Mouse (Mus musculus) spleen, adult 2 months (tissue): ENCODE measurements around the gene Erf. TPM values are rescaled to one million over a fixed set of nuclear protein-coding genes. Genes with fewer than 3 reads are reported as not detected.

Source experiments
- DNase-seq, 2 experiments: peaks; one replicate each; pipeline versions ENCODE4 v3.0.0 to v3.0.0-alpha.2; 2012 to 2021; ENCODE audit warnings: low spot score in 2 of 2, low read depth in 1 of 2
- H3K27ac ChIP-seq: fragments of 200-500 bp; 2 replicates; pipeline ENCODE4 v1.5.1; 2012; ENCODE audit warnings: low read length, inconsistent platforms; ENCODE audit not compliant: insufficient read depth
- H3K27me3 ChIP-seq: fragments of 200-500 bp; 2 replicates; pipeline ENCODE4 v1.6.1; 2012; ENCODE audit warnings: mild to moderate bottlenecking, moderate library complexity, low read length, inconsistent platforms; ENCODE audit not compliant: control insufficient read depth, insufficient read depth
- H3K36me3 ChIP-seq: fragments of 200-500 bp; 2 replicates; pipeline ENCODE4 v1.6.1; 2012; ENCODE audit warnings: mild to moderate bottlenecking, low read length, inconsistent platforms; ENCODE audit not compliant: control insufficient read depth, insufficient read depth
- H3K4me1 ChIP-seq: fragments of 200-500 bp; 2 replicates; pipeline ENCODE4 v1.6.1; 2011; ENCODE audit warnings: inconsistent platforms; ENCODE audit not compliant: control insufficient read depth, insufficient read depth, insufficient read length
- H3K4me3 ChIP-seq: fragments of 200-500 bp; 2 replicates; pipeline ENCODE4 v1.5.1; 2011; ENCODE audit warnings: mild to moderate bottlenecking, inconsistent platforms; ENCODE audit not compliant: insufficient read depth, insufficient read length; ENCODE audit errors: extremely low read depth
- CTCF ChIP-seq: fragments of 200-500 bp; IDR thresholded peaks from 2 replicates; pipeline ENCODE4 v1.5.1; 2011; ENCODE audit warnings: mild to moderate bottlenecking, inconsistent platforms; ENCODE audit not compliant: insufficient read depth, insufficient read length, insufficient replicate concordance; ENCODE audit errors: extremely low read depth
- POLR2A ChIP-seq: fragments of 200-500 bp; IDR thresholded peaks from 2 replicates; pipeline ENCODE4 v1.6.1; 2011; ENCODE audit warnings: low read depth, low read length, inconsistent platforms
- WGBS: fragments of 180-500 bp; shearing (Covaris S2); methylation state at CpG from one replicate; pipeline ENCODE4 v1.1.7; 2018; 5-methylcytosine and 5-hydroxymethylcytosine counted together
- polyA plus RNA-seq: library from polyadenylated mRNA; depleted of rRNA; stranded (reverse); fragments of >200 nt; gene quantifications from 2 replicates; pipeline ENCODE4 v1.2.3, GENCODE M21; 2012

The Erf gene
- polyA plus RNA-seq, 1 experiment, result 17.2 TPM

DNA sequence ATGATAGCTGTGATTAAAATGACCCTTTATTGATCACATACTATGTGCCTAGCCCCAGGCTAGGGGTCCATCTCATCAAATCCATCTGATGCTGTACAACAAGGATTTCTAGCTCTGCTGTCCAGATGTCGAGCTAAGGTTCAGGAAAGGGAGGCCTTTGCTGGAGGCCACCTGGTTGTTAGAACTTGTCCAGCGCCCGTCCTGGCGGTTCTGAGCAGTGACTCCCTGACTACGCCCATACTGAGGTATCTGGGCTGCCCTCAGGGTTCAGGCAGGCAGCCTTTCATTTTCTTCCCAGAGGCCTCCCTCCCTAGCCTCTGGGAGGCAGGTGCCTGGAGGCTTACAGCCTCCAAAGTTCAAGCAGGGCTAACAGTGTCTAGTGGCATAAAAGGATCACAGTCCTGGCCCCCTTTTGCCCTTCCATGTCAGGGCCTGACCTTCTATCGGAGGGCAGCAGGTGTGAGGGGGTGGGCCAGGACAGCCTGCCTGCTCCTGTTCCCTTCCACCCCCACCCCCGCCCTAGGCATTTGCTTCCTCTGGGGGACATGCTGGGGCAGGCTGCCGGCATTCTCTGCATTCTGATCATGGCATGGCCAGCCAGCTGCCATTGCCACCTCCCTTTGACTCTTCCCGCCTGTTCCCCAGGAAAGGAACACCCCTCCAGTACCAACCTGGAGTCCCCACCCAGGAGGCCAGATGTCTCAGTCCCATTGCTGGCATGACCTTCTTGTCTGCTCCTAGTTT is 25.2 kb upstream of the Erf start:
- no peak for DNase-seq
- Histone ChIP-seq H3K4me1 (peaks cover 30% of the 10 kb centered on the region), H3K36me3 (peaks cover 14% of the 10 kb centered on the region; the same call in 1 of the 2 replicates), H3K27ac (no peak overlapping the region), H3K27me3 (no peaks in the 10 kb centered on the region), H3K4me3 (no peak overlapping the region)
- TF ChIP-seq POLR2A, result no peak
- TF ChIP-seq CTCF, result no peak
- WGBS, result 89% methylated on average over 9 of the region's 9 CpGs

DNA sequence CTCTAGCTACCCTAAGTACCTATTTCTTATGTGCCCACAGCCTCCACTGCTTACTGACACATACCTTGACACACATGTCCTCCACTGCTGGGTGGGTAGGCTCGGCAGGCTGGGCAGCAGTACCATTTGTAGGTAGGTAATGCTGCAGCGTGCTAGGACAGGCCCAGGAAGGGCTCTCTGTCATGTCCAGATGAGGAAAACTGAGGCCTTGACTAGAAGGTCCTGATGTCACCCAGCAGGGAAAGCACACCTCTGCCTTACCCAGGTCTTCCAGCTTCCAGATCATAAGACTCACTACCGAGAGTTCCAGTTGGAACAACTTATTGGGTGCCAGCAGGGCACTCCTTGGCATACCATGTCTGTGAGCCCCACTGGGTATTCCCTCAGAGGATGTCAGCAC is 24.4 kb upstream of the Erf start:
- 78% methylated on average over 3 of the region's 3 CpGs for WGBS
- Histone ChIP-seq H3K4me3 (no peak overlapping the region), H3K36me3 (peaks cover 14% of the 10 kb centered on the region; the same call in 1 of the 2 replicates), H3K4me1 (peaks cover 31% of the 10 kb centered on the region), H3K27ac (peak overlapping the region; percentile 19; the same call in 1 of the 2 replicates), H3K27me3 (no peaks in the 10 kb centered on the region)
- DNase-seq, result no peak
- TF ChIP-seq POLR2A (no peak), CTCF (no peak)

DNA sequence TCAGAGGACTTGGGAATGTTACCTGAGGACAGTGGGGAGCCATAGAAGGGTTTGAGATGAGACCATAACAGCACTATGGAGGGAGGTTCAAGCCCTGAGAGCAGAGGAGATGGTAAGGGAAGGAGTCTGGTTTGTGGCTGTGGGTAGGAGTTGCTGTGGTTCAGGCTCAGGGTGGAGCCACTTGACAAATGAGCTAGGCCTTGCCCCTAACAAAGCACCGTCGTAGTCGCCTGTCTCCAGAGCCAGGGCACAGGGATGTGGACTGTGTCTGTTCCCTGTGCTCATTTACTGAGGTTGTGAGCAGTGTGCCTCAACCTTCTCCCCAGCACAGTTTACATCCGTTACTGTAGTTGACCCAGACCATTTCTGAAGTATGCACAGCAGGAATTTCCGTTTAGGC is 24.0 kb upstream of the Erf start:
- 43% methylated on average over 5 of the region's 5 CpGs for WGBS
- Histone ChIP-seq H3K4me3 (no peak overlapping the region), H3K27ac (peak overlapping the region; percentile 19), H3K36me3 (peaks cover 14% of the 10 kb centered on the region; the same call in 1 of the 2 replicates), H3K27me3 (no peaks in the 10 kb centered on the region), H3K4me1 (peaks cover 31% of the 10 kb centered on the region)
- no peak for TF ChIP-seq CTCF
- no peak for TF ChIP-seq POLR2A
- no peak for DNase-seq

DNA sequence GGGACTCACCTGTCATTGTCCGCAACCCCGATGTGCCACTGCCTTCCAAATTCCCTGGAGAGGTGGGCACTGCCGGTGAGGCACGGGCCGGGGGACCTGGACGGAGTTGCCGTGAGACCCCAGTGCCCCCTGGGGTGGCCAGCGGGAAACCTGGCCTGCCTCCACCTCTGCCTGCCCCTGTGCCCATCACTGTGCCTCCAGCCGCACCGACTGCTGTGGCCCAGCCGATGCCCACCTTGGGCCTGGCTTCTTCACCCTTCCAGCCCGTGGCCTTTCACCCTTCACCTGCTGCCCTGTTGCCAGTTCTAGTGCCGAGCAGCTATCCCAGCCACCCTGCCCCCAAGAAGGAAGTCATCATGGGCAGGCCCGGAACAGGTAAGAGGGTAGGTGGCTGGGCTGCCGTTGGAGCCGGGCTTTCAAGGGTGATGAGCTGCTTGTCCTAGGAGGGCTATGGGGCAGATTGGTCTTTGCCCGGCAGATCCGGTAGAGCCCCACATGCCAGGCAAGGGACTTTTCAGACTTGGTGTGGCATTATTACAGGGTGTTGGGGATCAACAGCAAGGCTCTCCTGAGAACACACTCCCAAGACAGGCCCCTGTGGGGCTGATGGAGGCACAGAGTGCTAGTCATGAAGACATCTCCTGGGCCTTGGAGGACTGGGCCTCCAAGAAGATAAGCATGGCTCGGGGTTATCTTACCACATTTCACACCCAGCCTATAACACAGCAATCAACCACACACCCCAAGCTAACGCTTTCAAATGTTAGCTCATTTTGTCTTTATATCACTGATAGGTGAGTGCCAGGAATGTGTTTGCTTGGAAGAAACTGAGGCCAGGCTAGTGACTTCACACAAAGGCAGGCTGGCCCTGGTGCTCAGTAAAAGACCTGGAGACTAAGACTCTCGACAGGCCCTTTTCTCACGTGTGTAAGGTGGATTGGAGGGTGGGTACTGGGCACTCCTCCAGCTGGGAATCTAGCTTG is 23.0 kb upstream of the Erf start:
- Histone ChIP-seq H3K4me3 (no peak overlapping the region), H3K4me1 (peaks cover 31% of the 10 kb centered on the region), H3K27me3 (no peaks in the 10 kb centered on the region), H3K36me3 (peaks cover 14% of the 10 kb centered on the region; the same call in 1 of the 2 replicates), H3K27ac (peak overlapping the region; percentile 23; the same call in 1 of the 2 replicates)
- TF ChIP-seq CTCF (no peak), POLR2A (no peak)
- no peak for DNase-seq
- WGBS, result 89% methylated on average over 22 of the region's 22 CpGs

DNA sequence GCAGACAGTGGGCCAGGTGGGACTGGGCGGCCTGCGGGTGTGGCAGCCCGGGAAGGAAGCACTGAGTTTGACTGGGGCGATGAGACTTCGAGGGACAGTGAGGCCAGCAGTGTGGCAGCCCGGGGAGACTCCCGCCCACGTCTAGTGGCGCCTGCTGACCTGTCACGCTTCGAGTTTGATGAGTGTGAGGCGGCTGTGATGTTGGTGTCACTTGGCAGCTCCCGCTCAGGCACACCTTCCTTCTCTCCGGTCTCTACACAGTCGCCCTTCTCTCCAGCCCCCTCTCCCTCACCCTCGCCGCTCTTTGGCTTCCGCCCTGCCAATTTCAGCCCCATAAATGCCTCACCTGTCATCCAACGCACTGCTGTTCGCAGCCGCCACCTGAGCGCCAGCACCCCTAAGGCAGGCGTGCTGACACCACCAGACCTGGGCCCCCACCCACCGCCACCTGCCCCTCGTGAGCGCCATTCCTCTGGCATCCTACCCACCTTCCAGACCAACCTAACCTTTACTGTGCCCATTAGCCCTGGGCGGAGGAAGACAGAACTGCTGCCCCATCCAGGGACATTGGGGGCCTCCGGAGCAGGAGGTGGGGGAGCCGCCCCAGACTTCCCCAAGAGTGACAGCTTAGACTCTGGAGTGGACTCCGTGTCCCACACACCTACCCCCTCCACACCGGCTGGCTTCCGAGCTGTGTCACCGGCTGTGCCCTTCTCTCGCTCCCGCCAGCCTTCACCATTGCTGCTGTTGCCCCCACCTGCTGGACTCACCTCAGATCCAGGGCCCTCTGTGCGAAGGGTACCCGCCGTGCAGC is 22.1 kb upstream of the Erf start:
- TF ChIP-seq CTCF (no peak), POLR2A (no peak)
- no peak for DNase-seq
- no peak overlapping the region for H3K27ac ChIP-seq
- no peak overlapping the region for H3K4me3 ChIP-seq
- peaks cover 28% of the 10 kb centered on the region for H3K4me1 ChIP-seq
- H3K36me3 ChIP-seq, result peaks cover 14% of the 10 kb centered on the region; the same call in 1 of the 2 replicates
- H3K27me3 ChIP-seq, result no peaks in the 10 kb centered on the region
- WGBS, result 93% methylated on average over 38 of the region's 38 CpGs

DNA sequence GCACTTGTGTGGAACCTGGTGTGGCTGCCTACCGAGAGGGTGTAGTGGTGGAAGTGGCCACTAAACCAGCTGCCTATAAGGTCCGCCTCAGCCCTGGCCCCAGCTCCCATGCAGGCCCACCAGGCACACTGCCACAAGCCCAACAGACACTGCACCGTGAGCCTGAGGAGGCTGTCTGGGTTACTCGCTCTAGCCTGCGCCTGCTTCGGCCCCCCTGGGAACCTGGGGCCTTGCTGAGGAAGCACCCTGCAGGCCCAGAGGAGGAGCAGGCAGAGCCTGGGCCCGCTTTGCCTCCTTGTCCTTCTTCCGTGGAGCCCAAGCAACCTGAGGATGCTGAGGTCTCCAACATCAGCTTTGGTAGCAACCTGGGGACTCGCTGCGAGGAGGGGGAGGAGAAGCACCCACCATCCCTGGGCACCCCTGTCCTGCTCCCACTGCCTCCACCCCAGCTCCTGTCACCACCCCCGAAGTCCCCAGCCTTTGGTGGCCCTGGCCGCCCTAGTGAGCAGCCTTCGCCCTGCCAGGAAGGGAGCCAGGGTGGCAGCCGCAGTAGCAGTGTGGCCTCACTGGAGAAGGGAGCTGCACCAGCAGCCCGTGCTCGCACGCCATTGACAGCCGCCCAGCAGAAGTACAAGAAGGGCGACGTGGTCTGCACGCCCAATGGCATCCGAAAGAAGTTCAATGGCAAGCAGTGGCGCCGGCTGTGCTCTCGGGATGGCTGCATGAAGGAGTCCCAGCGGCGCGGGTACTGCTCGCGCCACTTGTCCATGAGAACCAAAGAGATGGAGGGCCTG is 21.3 kb upstream of the Erf start:
- DNase-seq, result no peak
- H3K27me3 ChIP-seq, result no peaks in the 10 kb centered on the region
- no peak overlapping the region for H3K4me3 ChIP-seq
- 94% methylated on average over 29 of the region's 30 CpGs for WGBS
- no peak for TF ChIP-seq POLR2A
- no peak for TF ChIP-seq CTCF
- no peak overlapping the region for H3K27ac ChIP-seq
- peaks cover 27% of the 10 kb centered on the region for H3K4me1 ChIP-seq
- peaks cover 14% of the 10 kb centered on the region; the same call in 1 of the 2 replicates for H3K36me3 ChIP-seq
